Mouse (Mus musculus) left cerebral cortex, postnatal 14 days (tissue): Measurements from ENCODE around the gene Wnt5b. TPM values are rescaled to one million over a fixed set of nuclear protein-coding genes. Genes with fewer than 3 reads are reported as not detected.

Experiments
- total RNA-seq, 2 experiments: library from RNA; stranded (reverse); gene quantifications; 2 replicates each; pipeline ENCODE4 v1.2.3; 2021

Gene Wnt5b
- total RNA-seq, 2 experiments from 2014 or later: 1.4 to 1.5 TPM

Other genes with a start within 250 kb of the Wnt5b start
- 10 to 100 TPM; 43.5 to 48.3 TPM for gene Lrtm2, start 213.6 kb downstream of the Wnt5b start, total RNA-seq
- 10 to 100 TPM; 37.7 to 44.4 TPM for gene Adipor2, start 126.6 kb downstream of the Wnt5b start, total RNA-seq
- gene Fbxl14, start 64.7 kb downstream of the Wnt5b start, total RNA-seq: 10 to 100 TPM; 25.3 to 26.8 TPM